Mouse (Mus musculus) liver, embryonic 14.5 days (tissue): ENCODE data around the gene Mfap5.

Experiments used
- CTCF ChIP-seq: IDR thresholded peaks from 2 replicates; pipeline ENCODE4 v1.5.1; 2016; ENCODE audit warnings: antibody characterized with exemption, low read depth, control low read depth
- EP300 ChIP-seq: IDR thresholded peaks from 2 replicates; pipeline ENCODE4 v1.6.1; 2016; ENCODE audit warnings: antibody characterized with exemption, low read depth

DNA sequence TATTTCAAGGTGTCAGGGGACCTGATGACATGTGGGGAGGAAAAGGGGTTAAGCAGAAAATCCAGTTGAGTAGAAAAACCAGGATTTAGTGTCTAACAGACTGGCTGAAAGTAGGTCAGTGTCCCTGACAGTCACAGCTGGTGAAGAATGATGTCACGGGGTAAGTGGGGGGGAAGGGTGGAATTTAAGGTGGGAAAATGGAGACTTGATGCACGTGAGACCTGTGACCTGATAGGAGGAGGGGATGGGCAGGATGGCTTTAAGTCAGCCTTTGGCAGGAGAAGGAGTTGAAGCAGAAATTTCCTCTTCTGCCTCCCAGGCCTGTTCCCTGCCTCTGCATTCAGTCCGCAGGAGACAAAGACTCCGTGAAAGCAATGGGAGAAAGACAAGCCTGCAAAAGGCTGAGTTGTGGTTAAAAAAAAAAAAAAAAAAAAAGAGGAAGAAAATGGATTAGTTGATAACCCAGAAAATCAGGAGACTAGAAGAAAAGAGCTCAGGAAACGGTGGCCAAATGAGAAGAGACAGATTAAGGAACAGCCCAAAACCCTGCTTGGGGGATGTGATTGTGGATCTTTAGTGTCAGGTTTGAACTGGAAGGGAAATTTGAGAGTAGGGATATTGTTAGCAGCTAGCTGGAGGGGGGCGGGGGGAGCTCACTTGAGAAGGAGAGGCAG, 11.7 kb upstream of the Mfap5 start:
- TF ChIP-seq CTCF = no peak
- TF ChIP-seq EP300 = no peak
